Mouse (Mus musculus) Patski (cell line): ENCODE measurements around the gene Nr1d1. TPM values are rescaled to one million over a fixed set of nuclear protein-coding genes. Genes with fewer than 3 reads are reported as not detected.

Source experiments
- ATAC-seq: fragments of 100-300 bp; one replicate; pipeline ENCODE4 v1.8.0; 2021
- CTCF ChIA-PET: fragments of 350-600 bp; sonication (Branson Sonifier 250); formaldehyde crosslinking; loops from one replicate; lab custom pipeline; 2022; ENCODE audit warnings: inconsistent platforms; lab: Charles Lee
- POLR2A ChIA-PET: fragments of 350-600 bp; sonication (Branson Sonifier 250); formaldehyde crosslinking; loops from one replicate; lab custom pipeline; 2022; ENCODE audit warnings: antibody characterized with exemption, inconsistent platforms; lab: Charles Lee
- DNase-seq: peaks from one replicate; pipeline ENCODE4 v3.0.0-alpha.2; 2011; ENCODE audit warnings: low read depth, low spot score
- H3K27me3 ChIP-seq: fragments of 371-371 bp; one replicate; pipeline ENCODE4 v1.5.1; 2021
- CTCF ChIP-seq: fragments of 100-300 bp; IDR thresholded peaks from one replicate; pipeline ENCODE4 v1.5.1; 2021
- in situ Hi-C: fragments of 300-500 bp; cut with MboI; formaldehyde crosslinking; loops from 3 replicates; pipeline ENCODE4 v1.11.1; 2018; ENCODE audit warnings: low pct_unique_long_range_greater_than_20kb, mixed read lengths
- polyA plus RNA-seq: library from polyadenylated mRNA; unstranded; gene quantifications from one replicate; pipeline ENCODE4 v1.2.3, GENCODE M21; 2021

The Nr1d1 gene
- polyA plus RNA-seq, 1 experiment from 2014 or later: 37.2 TPM

GRCm38 (mm10) chr11:98755726-98756380 lies 19.3 kb downstream of the Nr1d1 start:
- ATAC-seq (no peak), DNase-seq (no peak)
- ChIA-PET CTCF (interaction anchor here (1.6 kb wide), 1 partner anchor 30 kb away, joined by 4 read pairs; no protein-coding TSS in a partner anchor), POLR2A (interaction anchor here (0.6 kb wide), 1 partner anchor 23 kb away, joined by 5 read pairs; no protein-coding TSS in a partner anchor)
- in situ Hi-C loops: no loop called here
- no peaks in the 10 kb centered on the region for H3K27me3 ChIP-seq
- TF ChIP-seq CTCF: no peak

- H3K27me3 ChIP-seq: no peaks in the 10 kb centered on the region
- peak; percentile 93 for TF ChIP-seq CTCF
- CTCF ChIA-PET: interaction anchor here (1.0 to 2.5 kb wide), 4 partner anchors 12 to 32 kb away, joined by 4 to 17 read pairs (median 8); no protein-coding TSS in a partner anchor
- in situ Hi-C loops: no loop called here
- POLR2A ChIA-PET: interaction anchor here (1.3 kb wide), 1 partner anchor 13 kb away, joined by 4 read pairs; no protein-coding TSS in a partner anchor
- ATAC-seq (no peak), DNase-seq (no peak)
These were observed 20.4 kb downstream of the Nr1d1 start for GRCm38 (mm10) chr11:98754621-98755181.

GRCm38 (mm10) chr11:98754151-98754620 lies 20.9 kb downstream of the Nr1d1 start:
- CTCF ChIA-PET: interaction anchor here (1.0 to 2.5 kb wide), 5 partner anchors 11 to 42 kb away, joined by 4 to 17 read pairs (median 6); no protein-coding TSS in a partner anchor
- POLR2A ChIA-PET: interaction anchor here (1.3 kb wide), 1 partner anchor 12 kb away, joined by 4 read pairs; no protein-coding TSS in a partner anchor
- ATAC-seq (no peak), DNase-seq (no peak)
- in situ Hi-C loops: no loop called here
- no peak for TF ChIP-seq CTCF
- no peaks in the 10 kb centered on the region for H3K27me3 ChIP-seq

GRCm38 (mm10) chr11:98753264-98753663 lies 21.9 kb downstream of the Nr1d1 start:
- ChIA-PET CTCF (interaction anchor here (1.0 to 2.5 kb wide), 4 partner anchors 19 to 41 kb away, joined by 4 to 9 read pairs (median 4); no protein-coding TSS in a partner anchor), POLR2A (interaction anchor here (1.3 kb wide), 1 partner anchor 11 kb away, joined by 4 read pairs; no protein-coding TSS in a partner anchor)
- DNase-seq: no peak
- H3K27me3 ChIP-seq: no peaks in the 10 kb centered on the region
- in situ Hi-C loops: no loop called here
- TF ChIP-seq CTCF: no peak
- no peak for ATAC-seq

- TF ChIP-seq CTCF: no peak
- in situ Hi-C loops: no loop called here
- DNase-seq (no peak), ATAC-seq (no peak)
- no peaks in the 10 kb centered on the region for H3K27me3 ChIP-seq
- ChIA-PET POLR2A (interaction anchor here (2.3 kb wide), 1 partner anchor 10 kb away, joined by 12 read pairs; no protein-coding TSS in a partner anchor), CTCF (interaction anchor here (1.0 to 2.5 kb wide), 4 partner anchors 20 to 40 kb away, joined by 4 to 9 read pairs (median 4); no protein-coding TSS in a partner anchor)
These were observed 22.5 kb downstream of the Nr1d1 start for GRCm38 (mm10) chr11:98752562-98753140.

GRCm38 (mm10) chr11:98751221-98751782 lies 23.8 kb downstream of the Nr1d1 start:
- ChIA-PET CTCF (interaction anchor here (1.1 to 2.6 kb wide), 3 partner anchors 10 to 22 kb away, joined by 3 to 13 read pairs (median 4); partner anchors contain the start of gene Thra), POLR2A (interaction anchor here (1.3 to 2.3 kb wide), 3 partner anchors 9 to 41 kb away, joined by 4 to 12 read pairs (median 9); no protein-coding TSS in a partner anchor)
- in situ Hi-C loops: no loop called here
- TF ChIP-seq CTCF: no peak
- no peak for DNase-seq
- peak; percentile 20 for ATAC-seq
- no peaks in the 10 kb centered on the region for H3K27me3 ChIP-seq

GRCm38 (mm10) chr11:98750351-98751201 lies 24.6 kb downstream of the Nr1d1 start:
- CTCF ChIA-PET: interaction anchor here (0.7 to 2.6 kb wide), 4 partner anchors 10 to 53 kb away, joined by 3 to 13 read pairs (median 4); partner anchors contain the start of gene Thra
- ATAC-seq: peak; percentile 80

GRCm38 (mm10) chr11:98749716-98750115 lies 25.4 kb downstream of the Nr1d1 start:
- ATAC-seq (no peak), DNase-seq (no peak)
- POLR2A ChIA-PET: no interaction called here
- no peaks in the 10 kb centered on the region for H3K27me3 ChIP-seq
- no peak for TF ChIP-seq CTCF
- in situ Hi-C loops: no loop called here
- CTCF ChIA-PET: interaction anchor here (0.7 to 2.6 kb wide), 2 partner anchors 9 to 54 kb away, joined by 3 to 13 read pairs; partner anchors contain the start of gene Thra

More at GRCm38 (mm10) chr11:98750351-98751201, 24.6 kb downstream of the Nr1d1 start:
- POLR2A ChIA-PET: interaction anchor here (0.6 to 2.3 kb wide), 5 partner anchors 8 to 711 kb away, joined by 3 to 12 read pairs (median 4); no protein-coding TSS in a partner anchor
- no peaks in the 10 kb centered on the region for H3K27me3 ChIP-seq
- TF ChIP-seq CTCF: no peak
- peak; percentile 81 for DNase-seq
- in situ Hi-C loops: no loop called here
